ENCODE assay signal across 8 mouse cellular contexts in the genomic region with DNA sequence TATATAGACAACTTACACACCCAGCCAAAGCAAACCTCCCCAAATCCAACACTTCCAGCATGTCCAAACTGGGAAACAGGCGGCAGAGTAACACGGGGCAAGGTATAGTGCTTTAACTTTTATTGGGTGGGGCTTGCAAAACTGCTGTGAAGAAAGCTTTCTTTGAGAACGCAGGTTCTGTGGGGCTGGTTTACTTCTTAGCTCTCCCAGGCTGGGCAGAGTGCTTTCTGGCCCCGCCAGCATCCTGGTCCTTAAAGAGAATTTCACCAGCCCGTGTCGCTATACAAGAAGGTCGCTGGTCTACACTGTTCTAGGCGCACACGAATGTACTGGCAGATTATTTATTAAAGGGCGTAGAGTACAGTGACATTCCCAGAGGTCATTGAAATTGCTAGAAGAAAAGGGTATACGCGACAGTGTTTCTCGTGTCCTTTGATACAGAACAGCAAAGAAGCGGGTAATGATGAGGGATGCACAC.
DNase-seq lines count a peak whose midpoint lies in the region; ATAC-seq lines count a peak whose summit lies in the region.

No protein-coding gene starts in this region.

- H3K9ac ChIP-seq in forebrain, embryonic 16.5 days (replicated peaks; ENCODE audit: low read depth, low read length), result peak overlapping the region; percentile 100

- under 1% methylated on average over 14 of the region's 14 CpGs for WGBS in forebrain, embryonic 16.5 days

- peaks cover 13% of the 10 kb centered on the region for H3K4me1 ChIP-seq in forebrain, embryonic 16.5 days (replicated peaks; ENCODE audit: control insufficient read depth, insufficient read depth, low read length)

- no peaks in the 10 kb centered on the region for H3K27me3 ChIP-seq in forebrain, embryonic 16.5 days (replicated peaks; ENCODE audit: control insufficient read depth, insufficient read depth, low read length)

- H3K4me2 ChIP-seq in forebrain, embryonic 16.5 days (ENCODE audit: low read length), result peak overlapping the region; percentile 86

- ATAC-seq in CD4-positive, CD25-positive, alpha-beta regulatory T cell, adult 4 months, result peak; percentile 34
- ATAC-seq in forebrain, embryonic 16.5 days, result peak; percentile 38
- peak; percentile 14 for ATAC-seq in megakaryocyte progenitor cell, adult 5-6 weeks (replicated peaks; ENCODE audit: poor library complexity)

- peak; percentile 56 for DNase-seq in embryo, embryonic 11 days
- no peak for DNase-seq in embryo, embryonic 10.5 days (ENCODE audit: low spot score)
- no peak for DNase-seq in left cerebral cortex, postnatal 14 days (ENCODE audit: low spot score in 2 of 2)
- no peak for DNase-seq in ovary, adult 18-20 months (ENCODE audit: low spot score)
- no peak for DNase-seq in kidney, adult 18-20 months

- no peaks in the 10 kb centered on the region for H3K9me3 ChIP-seq in forebrain, embryonic 16.5 days (ENCODE audit: control insufficient read depth, low read length)

- intact Hi-C loops in left cerebral cortex, postnatal 14 days (cut with DNase I), result loop anchor here (2.0 kb wide), 1 partner anchor 633 kb away; no protein-coding TSS in a partner anchor

- H3K36me3 ChIP-seq in forebrain, embryonic 16.5 days (ENCODE audit: control insufficient read depth, insufficient read depth), result no peaks in the 10 kb centered on the region

- peak overlapping the region; percentile 100 for H3K27ac ChIP-seq in forebrain, embryonic 16.5 days (ENCODE audit: low read length)

- peak overlapping the region; percentile 69 for H3K4me3 ChIP-seq in forebrain, embryonic 16.5 days (replicated peaks; ENCODE audit: low read length)
